Mouse (Mus musculus) lung, adult 2 months (tissue): ENCODE data around the gene Tmem144.

Experiments
- CTCF ChIP-seq: fragments of 200-500 bp; IDR thresholded peaks from 2 replicates; pipeline ENCODE4 v1.5.1; 2011; ENCODE audit warnings: mild to moderate bottlenecking, low read length, control low read depth; ENCODE audit not compliant: insufficient read depth
- POLR2A ChIP-seq: fragments of 200-500 bp; IDR thresholded peaks from 2 replicates; pipeline ENCODE4 v1.6.1; 2011; ENCODE audit warnings: low read depth, mild to moderate bottlenecking, control low read depth, low read length, borderline replicate concordance; ENCODE audit errors: extremely low read depth

DNA sequence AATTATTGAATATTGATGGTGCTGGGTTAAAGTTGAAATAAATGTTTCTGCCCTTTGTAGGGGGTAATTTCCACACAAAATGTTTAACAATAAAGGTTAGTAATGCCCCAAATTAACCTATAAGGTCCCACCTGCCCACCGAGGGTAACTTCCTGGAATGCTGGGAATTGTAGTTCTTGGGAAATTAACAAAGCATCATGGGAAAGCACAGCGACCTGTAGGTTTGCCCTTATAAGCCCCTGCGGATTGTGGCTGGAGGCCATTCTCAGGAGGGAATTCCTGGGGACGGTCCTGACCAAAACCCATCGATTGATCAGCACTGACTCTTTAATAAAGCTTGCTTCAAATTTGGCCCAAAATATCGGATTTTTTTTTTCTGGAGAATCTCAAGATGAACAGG, 1.9 kb downstream of the Tmem144 start:
- no peak for TF ChIP-seq CTCF
- TF ChIP-seq POLR2A, result no peak
